Mouse (Mus musculus): Measurements from ENCODE around the gene P2rx6. TPM values are rescaled to one million over a fixed set of nuclear protein-coding genes. Genes with fewer than 3 reads are reported as not detected.
A peak's percentile ranks its signal among the peaks of the same experiment; 100 is the strongest.

The P2rx6 gene
- polyA plus RNA-seq (2016; fragmentation: Nextera tagmentation; extraction: Ambion mirVana) = 0.34 and 0.46 TPM in 2 replicates

GRCm38 (mm10) chr16:17561751-17562208 lies at the start of gene P2rx6:
TSS of gene P2rx6 (plus strand) at chr16:17561885.
- 2% methylated on average over 10 of the region's 10 CpGs for WGBS
- peak within 1 kb of the TSS; percentile 28 for H3K4me3 ChIP-seq
- H3K4me2 ChIP-seq (replicated peaks) = peak within 1 kb of the TSS; percentile 49
- 0 out of 2 replicates have a peak within 1 kb of the TSS, but pooled peaks have one; percentile 17 for H3K27ac ChIP-seq
- no peak within 1 kb of the TSS for H3K9ac ChIP-seq
- ATAC-seq (ENCODE audit: insufficient number of reproducible peaks, insufficient read depth, low FRiP score, low TSS enrichment) = 0 out of 2 replicates have a peak, but pooled peaks have one; percentile 22
- H3K4me1 ChIP-seq = peaks cover 31% of the 10 kb centered on the region
- no peaks in the 10 kb centered on the region for H3K9me3 ChIP-seq
- peaks cover 18% of the 10 kb centered on the region for H3K27me3 ChIP-seq
- H3K36me3 ChIP-seq = no peaks in the 10 kb centered on the region

- Histone ChIP-seq H3K4me1 (no peaks in the 10 kb centered on the region), H3K4me2 (replicated peaks) (no peak overlapping the region), H3K36me3 (peaks cover 92% of the 10 kb centered on the region), H3K9ac (no peak overlapping the region), H3K27me3 (no peaks in the 10 kb centered on the region), H3K4me3 (no peak overlapping the region), H3K27ac (no peak overlapping the region), H3K9me3 (no peaks in the 10 kb centered on the region)
- no peak for ATAC-seq (ENCODE audit: insufficient number of reproducible peaks, insufficient read depth, low FRiP score, low TSS enrichment)
- 88% methylated on average over 2 of the region's 2 CpGs for WGBS
Measured at GRCm38 (mm10) chr16:17518910-17519309, 42.8 kb upstream of the P2rx6 start.

- WGBS = 91% methylated on average over 11 of the region's 11 CpGs
Measured at GRCm38 (mm10) chr16:17524156-17524555, 37.5 kb upstream of the P2rx6 start.

GRCm38 (mm10) chr16:17525524-17525923 lies 36.2 kb upstream of the P2rx6 start:
- H3K4me3 ChIP-seq = no peak overlapping the region
- peaks cover 82% of the 10 kb centered on the region for H3K36me3 ChIP-seq

More at GRCm38 (mm10) chr16:17524156-17524555, 37.5 kb upstream of the P2rx6 start:
- H3K9me3 ChIP-seq = no peaks in the 10 kb centered on the region
- H3K9ac ChIP-seq = no peak overlapping the region
- no peak overlapping the region for H3K27ac ChIP-seq
- H3K4me2 ChIP-seq (replicated peaks) = no peak overlapping the region
- H3K27me3 ChIP-seq = no peaks in the 10 kb centered on the region
- H3K4me1 ChIP-seq = peaks cover 2% of the 10 kb centered on the region; the same call in 1 of the 2 replicates
- H3K36me3 ChIP-seq = peaks cover 96% of the 10 kb centered on the region
- no peak overlapping the region for H3K4me3 ChIP-seq
- no peak for ATAC-seq (ENCODE audit: insufficient number of reproducible peaks, insufficient read depth, low FRiP score, low TSS enrichment)

GRCm38 (mm10) chr16:17526223-17526622 lies 35.5 kb upstream of the P2rx6 start:
- WGBS = 90% methylated on average over 6 of the region's 6 CpGs
- peaks cover 75% of the 10 kb centered on the region for H3K36me3 ChIP-seq
- H3K4me2 ChIP-seq (replicated peaks) = no peak overlapping the region
- H3K9ac ChIP-seq = no peak overlapping the region
- no peak overlapping the region for H3K27ac ChIP-seq
- no peaks in the 10 kb centered on the region for H3K9me3 ChIP-seq
- ATAC-seq (ENCODE audit: insufficient number of reproducible peaks, insufficient read depth, low FRiP score, low TSS enrichment) = no peak
- no peaks in the 10 kb centered on the region for H3K27me3 ChIP-seq
- H3K4me1 ChIP-seq = peaks cover 13% of the 10 kb centered on the region
- no peak overlapping the region for H3K4me3 ChIP-seq

More at GRCm38 (mm10) chr16:17525524-17525923, 36.2 kb upstream of the P2rx6 start:
- peaks cover 13% of the 10 kb centered on the region for H3K4me1 ChIP-seq
- H3K27me3 ChIP-seq = no peaks in the 10 kb centered on the region
- no peak overlapping the region for H3K27ac ChIP-seq
- no peaks in the 10 kb centered on the region for H3K9me3 ChIP-seq
- 79% methylated on average over 3 of the region's 3 CpGs for WGBS
- H3K9ac ChIP-seq = no peak overlapping the region
- ATAC-seq (ENCODE audit: insufficient number of reproducible peaks, insufficient read depth, low FRiP score, low TSS enrichment) = no peak
- no peak overlapping the region for H3K4me2 ChIP-seq (replicated peaks)

- Histone ChIP-seq H3K27ac (no peak overlapping the region), H3K4me1 (peaks cover 18% of the 10 kb centered on the region), H3K9ac (no peak overlapping the region), H3K27me3 (no peaks in the 10 kb centered on the region), H3K9me3 (no peaks in the 10 kb centered on the region), H3K36me3 (peaks cover 62% of the 10 kb centered on the region), H3K4me3 (no peak overlapping the region), H3K4me2 (replicated peaks) (no peak overlapping the region)
- no peak for ATAC-seq (ENCODE audit: insufficient number of reproducible peaks, insufficient read depth, low FRiP score, low TSS enrichment)
Measured at GRCm38 (mm10) chr16:17527606-17528005, 34.1 kb upstream of the P2rx6 start.

- 90% methylated on average over 13 of the region's 13 CpGs for WGBS
- Histone ChIP-seq H3K27ac (no peak overlapping the region), H3K9me3 (no peaks in the 10 kb centered on the region), H3K9ac (no peak overlapping the region), H3K4me2 (replicated peaks) (no peak overlapping the region), H3K4me3 (no peak overlapping the region), H3K27me3 (no peaks in the 10 kb centered on the region), H3K36me3 (peaks cover 55% of the 10 kb centered on the region), H3K4me1 (peaks cover 18% of the 10 kb centered on the region)
- ATAC-seq (ENCODE audit: insufficient number of reproducible peaks, insufficient read depth, low FRiP score, low TSS enrichment) = no peak
Measured at GRCm38 (mm10) chr16:17528276-17528675, 33.4 kb upstream of the P2rx6 start.

GRCm38 (mm10) chr16:17529981-17530586 lies 31.6 kb upstream of the P2rx6 start:
- H3K4me1 ChIP-seq = peaks cover 18% of the 10 kb centered on the region

GRCm38 (mm10) chr16:17530640-17531288 lies 30.9 kb upstream of the P2rx6 start, which contains the start of gene Thap7:
TSS of gene Thap7 (minus strand) at chr16:17531136.
- peak; percentile 95 for ATAC-seq (ENCODE audit: insufficient number of reproducible peaks, insufficient read depth, low FRiP score, low TSS enrichment)
- peak within 1 kb of the TSS; percentile 68 for H3K4me3 ChIP-seq

More at GRCm38 (mm10) chr16:17529981-17530586, 31.6 kb upstream of the P2rx6 start:
- Histone ChIP-seq H3K4me3 (peak overlapping the region; percentile 68), H3K9me3 (no peaks in the 10 kb centered on the region), H3K9ac (peak overlapping the region; percentile 84), H3K27ac (peak overlapping the region; percentile 96), H3K27me3 (no peaks in the 10 kb centered on the region), H3K4me2 (replicated peaks) (peak overlapping the region; percentile 88), H3K36me3 (peaks cover 40% of the 10 kb centered on the region)
- no peak for ATAC-seq (ENCODE audit: insufficient number of reproducible peaks, insufficient read depth, low FRiP score, low TSS enrichment)
- 17% methylated on average over 17 of the region's 17 CpGs for WGBS

GRCm38 (mm10) chr16:17532271-17532670 lies 29.4 kb upstream of the P2rx6 start:
- no peak overlapping the region for H3K27ac ChIP-seq
- H3K27me3 ChIP-seq = no peaks in the 10 kb centered on the region
- no peak overlapping the region for H3K9ac ChIP-seq
- no peaks in the 10 kb centered on the region for H3K9me3 ChIP-seq
- no peak overlapping the region for H3K4me2 ChIP-seq (replicated peaks)
- 74% methylated on average over 4 of the region's 4 CpGs for WGBS
- H3K36me3 ChIP-seq = peaks cover 18% of the 10 kb centered on the region
- H3K4me3 ChIP-seq = no peak overlapping the region
- no peak for ATAC-seq (ENCODE audit: insufficient number of reproducible peaks, insufficient read depth, low FRiP score, low TSS enrichment)
- H3K4me1 ChIP-seq = peaks cover 18% of the 10 kb centered on the region

More at GRCm38 (mm10) chr16:17530640-17531288, 30.9 kb upstream of the P2rx6 start, which contains the start of gene Thap7:
- WGBS = under 1% methylated on average over 67 of the region's 67 CpGs
- H3K9me3 ChIP-seq = no peaks in the 10 kb centered on the region
- H3K27ac ChIP-seq = peak within 1 kb of the TSS; percentile 96
- H3K4me2 ChIP-seq (replicated peaks) = peak within 1 kb of the TSS; percentile 88
- H3K4me1 ChIP-seq = peaks cover 18% of the 10 kb centered on the region
- no peaks in the 10 kb centered on the region for H3K27me3 ChIP-seq
- peaks cover 33% of the 10 kb centered on the region for H3K36me3 ChIP-seq
- H3K9ac ChIP-seq = peak within 1 kb of the TSS; percentile 84

GRCm38 (mm10) chr16:17532676-17533329 lies 28.9 kb upstream of the P2rx6 start:
- Histone ChIP-seq H3K36me3 (peaks cover 13% of the 10 kb centered on the region), H3K9me3 (no peaks in the 10 kb centered on the region), H3K4me1 (peaks cover 18% of the 10 kb centered on the region), H3K27me3 (no peaks in the 10 kb centered on the region), H3K9ac (no peak overlapping the region), H3K27ac (no peak overlapping the region), H3K4me2 (replicated peaks) (no peak overlapping the region), H3K4me3 (no peak overlapping the region)
- 70% methylated on average over 14 of the region's 14 CpGs for WGBS
- ATAC-seq (ENCODE audit: insufficient number of reproducible peaks, insufficient read depth, low FRiP score, low TSS enrichment) = no peak

All from embryonic facial prominence, embryonic 12.5 days (tissue).